Mouse (Mus musculus) heart, embryonic 13.5 days (tissue): Measurements from ENCODE around the gene 4930590J08Rik. TPM values are rescaled to one million over a fixed set of nuclear protein-coding genes. Genes with fewer than 3 reads are reported as not detected.
A peak's percentile ranks its signal among the peaks of the same experiment; 100 is the strongest.
"Not testable (repeated sequence)": the region's sequence is repeated elsewhere in the genome, so short reads cannot be mapped to it uniquely, and the experiment has no call there.

Experiments used
- ATAC-seq: fragments of 200-750 bp; cut with Nextera tagmentation; 2 replicates; pipeline ENCODE4 v1.8.0; 2017; ENCODE audit warnings: moderate TSS enrichment; ENCODE audit not compliant: insufficient number of reproducible peaks, low FRiP score, low TSS enrichment; ENCODE audit errors: extremely low read depth
- H3K27ac ChIP-seq: fragments of 300-500 bp; sonication (generic); replicated peaks from 2 replicates; pipeline ENCODE4 v1.5.1; 2015; ENCODE audit warnings: moderate library complexity, mild to moderate bottlenecking, inconsistent platforms
- H3K27me3 ChIP-seq: fragments of 300-500 bp; sonication (generic); replicated peaks from 2 replicates; pipeline ENCODE4 v1.6.1; 2015; ENCODE audit warnings: mild to moderate bottlenecking, inconsistent platforms
- H3K36me3 ChIP-seq: fragments of 300-500 bp; sonication (generic); 2 replicates; pipeline ENCODE4 v1.6.1; 2015; ENCODE audit warnings: mild to moderate bottlenecking, inconsistent platforms
- H3K4me1 ChIP-seq: fragments of 300-500 bp; sonication (generic); 2 replicates; pipeline ENCODE4 v1.6.1; 2015; ENCODE audit warnings: inconsistent platforms
- H3K4me2 ChIP-seq: fragments of 300-500 bp; sonication (generic); 2 replicates; pipeline ENCODE4 v1.6.1; 2015; ENCODE audit warnings: inconsistent platforms, mild to moderate bottlenecking, moderate library complexity
- H3K4me3 ChIP-seq: fragments of 300-500 bp; sonication (generic); 2 replicates; pipeline ENCODE4 v1.5.1; 2015; ENCODE audit warnings: moderate library complexity, mild to moderate bottlenecking, inconsistent platforms
- H3K9ac ChIP-seq: fragments of 300-500 bp; sonication (generic); 2 replicates; pipeline ENCODE4 v1.6.1; 2015; ENCODE audit warnings: inconsistent platforms, mild to moderate bottlenecking, moderate library complexity
- H3K9me3 ChIP-seq: fragments of 300-500 bp; sonication (generic); 2 replicates; pipeline ENCODE4 v1.6.1; 2016; ENCODE audit warnings: inconsistent platforms
- WGBS: fragments of 180-500 bp; shearing (Covaris S2); methylation state at CpG from one replicate; pipeline ENCODE4 v1.1.7; 2015; ENCODE audit warnings: mixed read lengths; 5-methylcytosine and 5-hydroxymethylcytosine counted together
- polyA plus RNA-seq: library from polyadenylated mRNA; unstranded; fragments of >200 nt; fragmentation: Nextera tagmentation; extraction: Ambion mirVana; gene quantifications from 2 replicates; pipeline ENCODE4 v1.2.1, GENCODE M21; 2015

Gene 4930590J08Rik
- polyA plus RNA-seq, result 0.15 and 0.27 TPM in 2 replicates

- H3K9ac ChIP-seq, H3K4me3 ChIP-seq, H3K9me3 ChIP-seq, H3K27ac ChIP-seq, ATAC-seq, H3K4me2 ChIP-seq, H3K27me3 ChIP-seq, H3K4me1 ChIP-seq: not testable (repeated sequence)
- peaks cover 52% of the 10 kb centered on the region for H3K36me3 ChIP-seq
- 93% methylated on average over 2 of the region's 2 CpGs for WGBS
Measured at GRCm38 (mm10) chr6:91902509-91902908, at the start of gene 4930590J08Rik. TSS of gene 4930590J08Rik (plus strand) at chr6:91902809.

GRCm38 (mm10) chr6:91858339-91858738 lies 44.3 kb upstream of the 4930590J08Rik start:
- WGBS, result 45% methylated on average over 5 of the region's 5 CpGs
- peaks cover 53% of the 10 kb centered on the region for H3K27me3 ChIP-seq
- H3K9ac ChIP-seq, result no peak overlapping the region
- no peaks in the 10 kb centered on the region for H3K4me1 ChIP-seq
- ATAC-seq, result no peak
- no peak overlapping the region for H3K4me3 ChIP-seq
- no peaks in the 10 kb centered on the region for H3K9me3 ChIP-seq
- no peaks in the 10 kb centered on the region for H3K36me3 ChIP-seq
- H3K27ac ChIP-seq, result no peak overlapping the region
- no peak overlapping the region for H3K4me2 ChIP-seq

GRCm38 (mm10) chr6:91862848-91863247 lies 39.8 kb upstream of the 4930590J08Rik start:
- Histone ChIP-seq H3K4me3 (no peak overlapping the region), H3K4me2 (no peak overlapping the region), H3K27me3 (peaks cover 27% of the 10 kb centered on the region), H3K9ac (no peak overlapping the region), H3K36me3 (no peaks in the 10 kb centered on the region), H3K4me1 (no peaks in the 10 kb centered on the region), H3K9me3 (no peaks in the 10 kb centered on the region), H3K27ac (no peak overlapping the region)
- no peak for ATAC-seq

- Histone ChIP-seq H3K4me2 (no peak overlapping the region), H3K9me3 (no peaks in the 10 kb centered on the region), H3K9ac (no peak overlapping the region), H3K36me3 (no peaks in the 10 kb centered on the region), H3K27me3 (peaks cover 21% of the 10 kb centered on the region), H3K27ac (no peak overlapping the region), H3K4me3 (no peak overlapping the region), H3K4me1 (no peaks in the 10 kb centered on the region)
- ATAC-seq, result no peak
- WGBS, result 72% methylated on average over 5 of the region's 5 CpGs
Measured at GRCm38 (mm10) chr6:91864595-91864994, 38.0 kb upstream of the 4930590J08Rik start.

GRCm38 (mm10) chr6:91865601-91866000 lies 37.0 kb upstream of the 4930590J08Rik start:
- no peak overlapping the region for H3K9ac ChIP-seq
- no peaks in the 10 kb centered on the region for H3K36me3 ChIP-seq
- H3K9me3 ChIP-seq, result no peaks in the 10 kb centered on the region
- no peak overlapping the region for H3K4me3 ChIP-seq
- ATAC-seq, result no peak
- H3K27ac ChIP-seq, result no peak overlapping the region
- H3K4me2 ChIP-seq, result no peak overlapping the region
- H3K27me3 ChIP-seq, result peaks cover 19% of the 10 kb centered on the region
- H3K4me1 ChIP-seq, result no peaks in the 10 kb centered on the region
- 79% methylated on average over 11 of the region's 11 CpGs for WGBS

- H3K4me2 ChIP-seq, result no peak overlapping the region
- no peak overlapping the region for H3K27ac ChIP-seq
- H3K4me1 ChIP-seq, result peaks cover 8% of the 10 kb centered on the region
- WGBS, result 83% methylated on average over 5 of the region's 5 CpGs
- no peaks in the 10 kb centered on the region for H3K9me3 ChIP-seq
- no peak overlapping the region for H3K9ac ChIP-seq
- H3K36me3 ChIP-seq, result no peaks in the 10 kb centered on the region
- H3K27me3 ChIP-seq, result peaks cover 13% of the 10 kb centered on the region
- no peak overlapping the region for H3K4me3 ChIP-seq
- ATAC-seq, result no peak
Measured at GRCm38 (mm10) chr6:91868091-91868490, 34.5 kb upstream of the 4930590J08Rik start.

- no peak overlapping the region for H3K4me2 ChIP-seq
- 39% methylated on average over 2 of the region's 2 CpGs for WGBS
- no peak for ATAC-seq
- no peak overlapping the region for H3K4me3 ChIP-seq
- peaks cover 16% of the 10 kb centered on the region for H3K4me1 ChIP-seq
- no peaks in the 10 kb centered on the region for H3K9me3 ChIP-seq
- H3K27me3 ChIP-seq, result peaks cover 3% of the 10 kb centered on the region; the same call in 1 of the 2 replicates
- H3K36me3 ChIP-seq, result no peaks in the 10 kb centered on the region
- no peak overlapping the region for H3K9ac ChIP-seq
- no peak overlapping the region for H3K27ac ChIP-seq
Measured at GRCm38 (mm10) chr6:91872781-91873180, 29.8 kb upstream of the 4930590J08Rik start.

- Histone ChIP-seq H3K36me3 (peaks cover 21% of the 10 kb centered on the region), H3K27ac (peak within 1 kb of the TSS; percentile 75), H3K4me3 (peak within 1 kb of the TSS; percentile 83), H3K9ac (peak within 1 kb of the TSS; percentile 95), H3K4me2 (peak within 1 kb of the TSS; percentile 83), H3K9me3 (no peaks in the 10 kb centered on the region), H3K4me1 (peaks cover 19% of the 10 kb centered on the region), H3K27me3 (peaks cover 3% of the 10 kb centered on the region; the same call in 1 of the 2 replicates)
- WGBS, result under 1% methylated on average over 47 of the region's 47 CpGs
- ATAC-seq, result peak; percentile 79
Measured at GRCm38 (mm10) chr6:91877885-91878651, 24.5 kb upstream of the 4930590J08Rik start, which contains the start of gene Ccdc174. TSS of gene Ccdc174 (plus strand) at chr6:91878053.

GRCm38 (mm10) chr6:91883859-91884258 lies 18.8 kb upstream of the 4930590J08Rik start:
- H3K27me3 ChIP-seq, result no peaks in the 10 kb centered on the region
- H3K9ac ChIP-seq, result no peak overlapping the region
- no peak for ATAC-seq
- H3K9me3 ChIP-seq, result no peaks in the 10 kb centered on the region
- H3K4me1 ChIP-seq, result peaks cover 15% of the 10 kb centered on the region
- no peak overlapping the region for H3K4me2 ChIP-seq
- H3K27ac ChIP-seq, result 0 out of 2 replicates have a peak overlapping the region, but pooled peaks have one; percentile 17
- H3K36me3 ChIP-seq, result peaks cover 72% of the 10 kb centered on the region
- WGBS, result 28% methylated on average over 2 of the region's 2 CpGs
- no peak overlapping the region for H3K4me3 ChIP-seq

GRCm38 (mm10) chr6:91889255-91889906 lies 13.2 kb upstream of the 4930590J08Rik start:
- Histone ChIP-seq H3K4me3 (no peak overlapping the region), H3K4me2 (no peak overlapping the region), H3K9ac (no peak overlapping the region), H3K27ac (no peak overlapping the region), H3K36me3 (peaks cover 89% of the 10 kb centered on the region), H3K27me3 (no peaks in the 10 kb centered on the region), H3K9me3 (no peaks in the 10 kb centered on the region), H3K4me1 (no peaks in the 10 kb centered on the region)
- ATAC-seq, result no peak
- WGBS, result 77% methylated on average over 3 of the region's 3 CpGs

GRCm38 (mm10) chr6:91890615-91891014 lies 12.0 kb upstream of the 4930590J08Rik start:
- Histone ChIP-seq H3K4me1 (no peaks in the 10 kb centered on the region), H3K9me3 (no peaks in the 10 kb centered on the region), H3K4me3 (no peak overlapping the region), H3K27ac (no peak overlapping the region), H3K27me3 (no peaks in the 10 kb centered on the region), H3K36me3 (peaks cover 91% of the 10 kb centered on the region), H3K4me2 (no peak overlapping the region), H3K9ac (no peak overlapping the region)
- ATAC-seq, result no peak
- 87% methylated on average over 5 of the region's 5 CpGs for WGBS
